Comparison of ENCODE assay signal across 21 mouse cellular contexts in genomic region chr11:108274046-108274445, GRCm38 (mm10).
A peak's percentile ranks its signal among the peaks of the same experiment; 100 is the strongest.
DNase-seq lines count a peak whose midpoint lies in the region; ATAC-seq and TF ChIP-seq lines count a peak whose summit lies in the region.
"Had no signal": no experiment of that assay in that cellular context is flagged by ENCODE, and none has a peak within 500 bp of the region (broad histone marks: within the 10 kb centered on the region; RNA-seq: fewer than 3 reads in every experiment).

No protein-coding gene starts in this region.

- 47% methylated on average over 7 of the region's 7 CpGs for WGBS in heart, embryonic 10.5 days
- WGBS in spleen, adult 2 months = 89% methylated on average over 7 of the region's 7 CpGs

- H3K4me1 ChIP-seq in heart, embryonic 10.5 days = peaks cover 39% of the 10 kb centered on the region
- H3K4me1 ChIP-seq in spleen, adult 2 months (ENCODE audit: control insufficient read depth, insufficient read depth, insufficient read length) = peaks cover 30% of the 10 kb centered on the region

- no peak for ATAC-seq in inflammation-experienced regulatory T-cells, adult 6 months
- ATAC-seq: forebrain, postnatal 0 days; intestine, embryonic 15.5 days had no signal

- TF ChIP-seq CTCF in spleen, adult 2 months (IDR thresholded peaks at IDR 0.05; ENCODE audit: extremely low read depth, insufficient read depth, insufficient read length, insufficient replicate concordance) = no peak

- no peaks in the 10 kb centered on the region for H3K27me3 ChIP-seq in heart, embryonic 10.5 days (ENCODE audit: insufficient read depth, poor library complexity, severe bottlenecking)
- H3K27me3 ChIP-seq in spleen, adult 2 months (ENCODE audit: control insufficient read depth, insufficient read depth, low read length) = no peaks in the 10 kb centered on the region
- H3K27me3 ChIP-seq: embryonic facial prominence, embryonic 15.5 days; intestine, embryonic 15.5 days; limb, embryonic 13.5 days; liver, embryonic 13.5 days; lung, embryonic 15.5 days had no signal

- TF ChIP-seq POLR2A in spleen, adult 2 months (IDR thresholded peaks at IDR 0.05; ENCODE audit: low read depth, low read length) = no peak

- no peak overlapping the region for H3K4me3 ChIP-seq in heart, embryonic 10.5 days
- H3K4me3 ChIP-seq in spleen, adult 2 months (ENCODE audit: extremely low read depth, insufficient read depth, insufficient read length) = no peak overlapping the region
- H3K4me3 ChIP-seq: embryonic facial prominence, embryonic 15.5 days; hindbrain, embryonic 13.5 days; intestine, embryonic 15.5 days; limb, embryonic 13.5 days; liver, embryonic 13.5 days; lung, embryonic 15.5 days; midbrain, embryonic 12.5 days had no signal

- no peak for DNase-seq in heart, embryonic 10.5 days (ENCODE audit: low spot score)
- no peak for DNase-seq in heart, adult 18-20 months
- DNase-seq in spleen, adult 2 months (ENCODE audit: low read depth in 1 of 2, low spot score in 2 of 2) = no peak
- no peak for DNase-seq in spleen, postnatal 36 days (ENCODE audit: low spot score in 2 of 2)
- DNase-seq in cerebellum, postnatal 10 days = peak; percentile 55 to 76
- no peak for DNase-seq in lung, adult 18-20 months
- DNase-seq: B cell, adult 2 months; embryo, embryonic 11 days; forebrain, postnatal 0 days; heart, postnatal 14 days; kidney, postnatal 36 days; layer of hippocampus, adult 9-11 months; liver, embryonic 13.5 days; lung, postnatal 4 days had no signal

- H3K27ac ChIP-seq in heart, embryonic 10.5 days = peak overlapping the region; percentile 59; the same call in 1 of the 2 replicates
- H3K27ac ChIP-seq in spleen, adult 2 months (ENCODE audit: insufficient read depth, low read length) = peak overlapping the region; percentile 31
- H3K27ac ChIP-seq: embryonic facial prominence, embryonic 15.5 days; hindbrain, embryonic 13.5 days; intestine, embryonic 15.5 days; limb, embryonic 13.5 days; liver, embryonic 13.5 days; lung, embryonic 15.5 days; midbrain, embryonic 12.5 days had no signal

- no peaks in the 10 kb centered on the region for H3K36me3 ChIP-seq in heart, embryonic 10.5 days
- no peaks in the 10 kb centered on the region for H3K36me3 ChIP-seq in spleen, adult 2 months (ENCODE audit: control insufficient read depth, insufficient read depth, low read length)
- H3K36me3 ChIP-seq: embryonic facial prominence, embryonic 15.5 days; hindbrain, embryonic 13.5 days; intestine, embryonic 15.5 days; limb, embryonic 13.5 days; liver, embryonic 13.5 days; lung, embryonic 15.5 days; midbrain, embryonic 12.5 days had no signal

- H3K9me3 ChIP-seq in heart, embryonic 10.5 days = no peaks in the 10 kb centered on the region
- H3K9me3 ChIP-seq: embryonic facial prominence, embryonic 15.5 days; hindbrain, embryonic 13.5 days; intestine, embryonic 15.5 days; limb, embryonic 13.5 days; liver, embryonic 13.5 days; lung, embryonic 15.5 days; midbrain, embryonic 12.5 days had no signal

Comparison
In these comparisons a context has a peak if more than half of its experiments do, and no peak if none do; other contexts are left out.
1. DNase-seq: peak in cerebellum, postnatal 10 days (2 of 2); none in heart, embryonic 10.5 days (single experiment), heart, adult 18-20 months (0 of 2), spleen, adult 2 months (0 of 2), spleen, postnatal 36 days (0 of 2) and lung, adult 18-20 months (0 of 2).